Mouse (Mus musculus): ENCODE measurements around the gene Crtc3. TPM values are rescaled to one million over a fixed set of nuclear protein-coding genes. Genes with fewer than 3 reads are reported as not detected.

The Crtc3 gene
- polyA plus RNA-seq, 1 experiment from 2014 or later: 4.3 TPM

- Histone ChIP-seq H3K36me3 (ENCODE audit: control insufficient read depth, insufficient read depth) (no peaks in the 10 kb centered on the region), H3K4me3 (ENCODE audit: low read depth, low read length) (no peak overlapping the region), H3K27me3 (ENCODE audit: control insufficient read depth, insufficient read depth, low read depth, low read length) (no peaks in the 10 kb centered on the region), H3K4me2 (ENCODE audit: low read depth, low read length) (peak overlapping the region; percentile 38), H3K9ac (ENCODE audit: low read depth, low read length) (no peak overlapping the region), H3K4me1 (ENCODE audit: control insufficient read depth, low read depth, low read length) (peaks cover 23% of the 10 kb centered on the region), H3K27ac (ENCODE audit: low read length) (peak overlapping the region; percentile 29; the same call in 1 of the 2 replicates), H3K9me3 (replicated peaks; ENCODE audit: control insufficient read depth, low read length) (no peaks in the 10 kb centered on the region)
- no peak for ATAC-seq (ENCODE audit: low read depth)
- 10% methylated on average over 12 of the region's 12 CpGs for WGBS (ENCODE audit: insufficient replicate concordance)
Measured at GRCm38 (mm10) chr7:80629369-80629768, 59.3 kb downstream of the Crtc3 start.

- WGBS (ENCODE audit: insufficient replicate concordance): 9% methylated on average over 8 of the region's 8 CpGs
- peaks cover 23% of the 10 kb centered on the region for H3K4me1 ChIP-seq (ENCODE audit: control insufficient read depth, low read depth, low read length)
- H3K4me3 ChIP-seq (ENCODE audit: low read depth, low read length): 0 out of 2 replicates have a peak overlapping the region, but pooled peaks have one; percentile 6
- no peaks in the 10 kb centered on the region for H3K36me3 ChIP-seq (ENCODE audit: control insufficient read depth, insufficient read depth)
- no peaks in the 10 kb centered on the region for H3K9me3 ChIP-seq (replicated peaks; ENCODE audit: control insufficient read depth, low read length)
- H3K27ac ChIP-seq (ENCODE audit: low read length): peak overlapping the region; percentile 23
- H3K9ac ChIP-seq (ENCODE audit: low read depth, low read length): no peak overlapping the region; the same call in 1 of the 2 replicates
- H3K27me3 ChIP-seq (ENCODE audit: control insufficient read depth, insufficient read depth, low read depth, low read length): no peaks in the 10 kb centered on the region
- ATAC-seq (ENCODE audit: low read depth): peak; percentile 30; the same call in 1 of the 2 replicates
- peak overlapping the region; percentile 38 for H3K4me2 ChIP-seq (ENCODE audit: low read depth, low read length)
Measured at GRCm38 (mm10) chr7:80628708-80629183, 59.9 kb downstream of the Crtc3 start.

- no peaks in the 10 kb centered on the region for H3K9me3 ChIP-seq (replicated peaks; ENCODE audit: control insufficient read depth, low read length)
- H3K36me3 ChIP-seq (ENCODE audit: control insufficient read depth, insufficient read depth): no peaks in the 10 kb centered on the region
- WGBS (ENCODE audit: insufficient replicate concordance): 71% methylated on average over 5 of the region's 5 CpGs
- no peak for ATAC-seq (ENCODE audit: low read depth)
- H3K4me1 ChIP-seq (ENCODE audit: control insufficient read depth, low read depth, low read length): peaks cover 23% of the 10 kb centered on the region
- no peak overlapping the region for H3K4me3 ChIP-seq (ENCODE audit: low read depth, low read length)
- no peak overlapping the region for H3K27ac ChIP-seq (ENCODE audit: low read length)
- H3K27me3 ChIP-seq (ENCODE audit: control insufficient read depth, insufficient read depth, low read depth, low read length): no peaks in the 10 kb centered on the region
- no peak overlapping the region for H3K4me2 ChIP-seq (ENCODE audit: low read depth, low read length)
- H3K9ac ChIP-seq (ENCODE audit: low read depth, low read length): no peak overlapping the region
Measured at GRCm38 (mm10) chr7:80626943-80627342, 61.7 kb downstream of the Crtc3 start.

- Histone ChIP-seq H3K36me3 (ENCODE audit: control insufficient read depth, insufficient read depth) (no peaks in the 10 kb centered on the region), H3K4me3 (ENCODE audit: low read depth, low read length) (no peak overlapping the region), H3K9ac (ENCODE audit: low read depth, low read length) (no peak overlapping the region), H3K27ac (ENCODE audit: low read length) (no peak overlapping the region), H3K4me1 (ENCODE audit: control insufficient read depth, low read depth, low read length) (peaks cover 16% of the 10 kb centered on the region), H3K9me3 (replicated peaks; ENCODE audit: control insufficient read depth, low read length) (no peaks in the 10 kb centered on the region), H3K27me3 (ENCODE audit: control insufficient read depth, insufficient read depth, low read depth, low read length) (no peaks in the 10 kb centered on the region), H3K4me2 (ENCODE audit: low read depth, low read length) (no peak overlapping the region)
- WGBS (ENCODE audit: insufficient replicate concordance): 74% methylated on average over 7 of the region's 7 CpGs
- no peak for ATAC-seq (ENCODE audit: low read depth)
Measured at GRCm38 (mm10) chr7:80625841-80626240, 62.8 kb downstream of the Crtc3 start.

- H3K9ac ChIP-seq (ENCODE audit: low read depth, low read length): no peak overlapping the region
- 71% methylated on average over 5 of the region's 5 CpGs for WGBS (ENCODE audit: insufficient replicate concordance)
- H3K36me3 ChIP-seq (ENCODE audit: control insufficient read depth, insufficient read depth): no peaks in the 10 kb centered on the region
- no peaks in the 10 kb centered on the region for H3K27me3 ChIP-seq (ENCODE audit: control insufficient read depth, insufficient read depth, low read depth, low read length)
- H3K4me1 ChIP-seq (ENCODE audit: control insufficient read depth, low read depth, low read length): peaks cover 4% of the 10 kb centered on the region; the same call in 1 of the 2 replicates
- no peak overlapping the region for H3K27ac ChIP-seq (ENCODE audit: low read length)
- H3K4me3 ChIP-seq (ENCODE audit: low read depth, low read length): no peak overlapping the region
- no peaks in the 10 kb centered on the region for H3K9me3 ChIP-seq (replicated peaks; ENCODE audit: control insufficient read depth, low read length)
- H3K4me2 ChIP-seq (ENCODE audit: low read depth, low read length): no peak overlapping the region
- ATAC-seq (ENCODE audit: low read depth): no peak
Measured at GRCm38 (mm10) chr7:80623276-80623675, 65.4 kb downstream of the Crtc3 start.

- Histone ChIP-seq H3K4me3 (ENCODE audit: low read depth, low read length) (no peak overlapping the region), H3K9ac (ENCODE audit: low read depth, low read length) (no peak overlapping the region), H3K27me3 (ENCODE audit: control insufficient read depth, insufficient read depth, low read depth, low read length) (no peaks in the 10 kb centered on the region), H3K36me3 (ENCODE audit: control insufficient read depth, insufficient read depth) (no peaks in the 10 kb centered on the region), H3K9me3 (replicated peaks; ENCODE audit: control insufficient read depth, low read length) (no peaks in the 10 kb centered on the region), H3K4me2 (ENCODE audit: low read depth, low read length) (no peak overlapping the region), H3K4me1 (ENCODE audit: control insufficient read depth, low read depth, low read length) (no peaks in the 10 kb centered on the region), H3K27ac (ENCODE audit: low read length) (no peak overlapping the region)
- WGBS (ENCODE audit: insufficient replicate concordance): 54% methylated on average over 9 of the region's 9 CpGs
- ATAC-seq (ENCODE audit: low read depth): no peak
Measured at GRCm38 (mm10) chr7:80616096-80616495, 72.6 kb downstream of the Crtc3 start.

- H3K4me3 ChIP-seq (ENCODE audit: low read depth, low read length): no peak overlapping the region
- no peak overlapping the region for H3K4me2 ChIP-seq (ENCODE audit: low read depth, low read length)
- no peak overlapping the region for H3K27ac ChIP-seq (ENCODE audit: low read length)
- no peaks in the 10 kb centered on the region for H3K36me3 ChIP-seq (ENCODE audit: control insufficient read depth, insufficient read depth)
- 79% methylated on average over 3 of the region's 3 CpGs for WGBS (ENCODE audit: insufficient replicate concordance)
- H3K4me1 ChIP-seq (ENCODE audit: control insufficient read depth, low read depth, low read length): no peaks in the 10 kb centered on the region
- H3K27me3 ChIP-seq (ENCODE audit: control insufficient read depth, insufficient read depth, low read depth, low read length): no peaks in the 10 kb centered on the region
- no peak overlapping the region for H3K9ac ChIP-seq (ENCODE audit: low read depth, low read length)
- no peaks in the 10 kb centered on the region for H3K9me3 ChIP-seq (replicated peaks; ENCODE audit: control insufficient read depth, low read length)
- no peak for ATAC-seq (ENCODE audit: low read depth)
Measured at GRCm38 (mm10) chr7:80614042-80614441, 74.6 kb downstream of the Crtc3 start.

- H3K4me1 ChIP-seq (ENCODE audit: control insufficient read depth, low read depth, low read length): no peaks in the 10 kb centered on the region
Measured at GRCm38 (mm10) chr7:80612191-80612787, 76.4 kb downstream of the Crtc3 start.

GRCm38 (mm10) chr7:80611646-80612045, 77.0 kb downstream of the Crtc3 start:
- Histone ChIP-seq H3K27ac (ENCODE audit: low read length) (no peak overlapping the region), H3K9me3 (replicated peaks; ENCODE audit: control insufficient read depth, low read length) (no peaks in the 10 kb centered on the region)

More at GRCm38 (mm10) chr7:80612191-80612787, 76.4 kb downstream of the Crtc3 start:
- H3K4me3 ChIP-seq (ENCODE audit: low read depth, low read length): no peak overlapping the region
- no peaks in the 10 kb centered on the region for H3K27me3 ChIP-seq (ENCODE audit: control insufficient read depth, insufficient read depth, low read depth, low read length)
- H3K4me2 ChIP-seq (ENCODE audit: low read depth, low read length): no peak overlapping the region
- H3K9ac ChIP-seq (ENCODE audit: low read depth, low read length): no peak overlapping the region
- H3K9me3 ChIP-seq (replicated peaks; ENCODE audit: control insufficient read depth, low read length): no peaks in the 10 kb centered on the region
- H3K27ac ChIP-seq (ENCODE audit: low read length): no peak overlapping the region
- H3K36me3 ChIP-seq (ENCODE audit: control insufficient read depth, insufficient read depth): no peaks in the 10 kb centered on the region
- WGBS (ENCODE audit: insufficient replicate concordance): 64% methylated on average over 11 of the region's 11 CpGs
- no peak for ATAC-seq (ENCODE audit: low read depth)

More at GRCm38 (mm10) chr7:80611646-80612045, 77.0 kb downstream of the Crtc3 start:
- H3K27me3 ChIP-seq (ENCODE audit: control insufficient read depth, insufficient read depth, low read depth, low read length): no peaks in the 10 kb centered on the region
- no peaks in the 10 kb centered on the region for H3K4me1 ChIP-seq (ENCODE audit: control insufficient read depth, low read depth, low read length)
- no peaks in the 10 kb centered on the region for H3K36me3 ChIP-seq (ENCODE audit: control insufficient read depth, insufficient read depth)
- H3K4me2 ChIP-seq (ENCODE audit: low read depth, low read length): no peak overlapping the region
- WGBS (ENCODE audit: insufficient replicate concordance): 71% methylated on average over 7 of the region's 7 CpGs
- no peak for ATAC-seq (ENCODE audit: low read depth)
- no peak overlapping the region for H3K4me3 ChIP-seq (ENCODE audit: low read depth, low read length)
- no peak overlapping the region for H3K9ac ChIP-seq (ENCODE audit: low read depth, low read length)
